In the genomic region with DNA sequence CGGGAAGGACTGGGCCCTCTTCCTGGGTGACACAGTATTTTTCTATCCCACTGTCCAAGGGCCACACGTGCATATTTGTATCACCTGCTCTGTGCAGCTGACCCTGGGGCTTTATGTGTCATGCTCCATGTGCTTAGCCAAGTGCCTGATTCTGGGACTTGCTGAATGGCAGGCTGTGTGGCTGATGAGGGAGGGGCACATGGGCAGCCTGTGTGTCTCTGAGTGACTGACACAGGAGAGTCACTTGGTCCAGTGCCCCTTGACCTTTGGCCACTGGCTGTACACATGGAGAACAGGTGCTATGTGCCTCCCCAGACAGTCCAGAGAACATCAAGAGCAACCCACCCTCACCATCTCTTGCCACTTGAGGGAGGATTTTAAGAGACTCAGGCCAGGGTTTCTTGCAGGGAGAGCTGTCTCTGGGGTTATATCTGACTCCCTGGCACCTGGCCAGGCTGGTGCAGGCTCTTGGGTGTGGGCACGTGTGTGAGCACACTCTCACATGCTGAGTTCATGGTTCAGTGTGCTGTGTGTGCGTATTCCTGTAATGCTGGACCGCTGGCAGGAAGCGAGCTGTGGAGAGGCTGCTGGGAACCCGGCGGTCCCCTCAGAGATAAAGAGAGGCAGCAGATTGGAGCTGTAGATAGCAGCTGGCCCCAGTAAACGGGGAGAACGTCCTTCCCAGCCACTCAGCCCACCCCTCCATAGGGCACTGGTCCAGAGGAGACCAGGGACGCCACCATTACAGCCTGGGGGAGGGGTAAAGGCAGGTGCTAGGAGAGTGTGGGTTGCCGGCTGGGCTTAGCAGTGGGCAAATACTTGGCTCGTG, we compare ENCODE assay signal across 8 mouse cellular contexts. TPM values are rescaled to one million over a fixed set of nuclear protein-coding genes. Genes with fewer than 3 reads are reported as not detected.
DNase-seq lines count a peak whose midpoint lies in the region; ATAC-seq and TF ChIP-seq lines count a peak whose summit lies in the region.

No protein-coding gene starts in this region.

- H3K36me3 ChIP-seq in E14TG2a.4 (ENCODE audit: insufficient read depth, low read length) (peaks cover 4% of the 10 kb centered on the region; the same call in 1 of the 2 replicates), myocyte (ENCODE audit: control insufficient read depth, insufficient read depth) (no peaks in the 10 kb centered on the region)
- H3K36me3 ChIP-seq in forebrain, embryonic 16.5 days (ENCODE audit: control insufficient read depth, insufficient read depth), result no peaks in the 10 kb centered on the region
- H3K36me3 ChIP-seq in liver, embryonic 12.5 days, result no peaks in the 10 kb centered on the region

- TF ChIP-seq CTCF in E14TG2a.4 (conservative IDR thresholded peaks at IDR 0.05; ENCODE audit: low read length), result no peak

- H3ac ChIP-seq in myocyte (ENCODE audit: control insufficient read depth, insufficient read length), result no peak overlapping the region

- no peaks in the 10 kb centered on the region for H3K79me2 ChIP-seq in myocyte (ENCODE audit: control insufficient read depth, insufficient read depth)

- H3K9ac ChIP-seq in forebrain, embryonic 16.5 days (replicated peaks; ENCODE audit: low read depth, low read length), result peak overlapping the region; percentile 43
- H3K9ac ChIP-seq in liver, embryonic 12.5 days, result no peak overlapping the region

- peak overlapping the region; percentile 41 for H3K4me2 ChIP-seq in forebrain, embryonic 16.5 days (ENCODE audit: low read length)
- peak overlapping the region; percentile 50 for H3K4me2 ChIP-seq in liver, embryonic 12.5 days
- no peak overlapping the region for H3K4me2 ChIP-seq in myocyte (ENCODE audit: low read depth)

- H3K4me3 ChIP-seq in E14TG2a.4 (replicated peaks; ENCODE audit: low read length) (peak overlapping the region; percentile 73), myocyte (no peak overlapping the region)
- no peak overlapping the region for H3K4me3 ChIP-seq in forebrain, embryonic 16.5 days (replicated peaks; ENCODE audit: low read length)
- no peak overlapping the region for H3K4me3 ChIP-seq in liver, embryonic 12.5 days

- H3K27ac ChIP-seq in forebrain, embryonic 16.5 days (ENCODE audit: low read length), result peak overlapping the region; percentile 52
- H3K27ac ChIP-seq in liver, embryonic 12.5 days, result peak overlapping the region; percentile 16

- H3K4me1 ChIP-seq in E14TG2a.4 (replicated peaks; ENCODE audit: low read depth, low read length), result peaks cover 97% of the 10 kb centered on the region
- H3K4me1 ChIP-seq in forebrain, embryonic 16.5 days (replicated peaks; ENCODE audit: control insufficient read depth, insufficient read depth, low read length), result peaks cover 25% of the 10 kb centered on the region
- peaks cover 61% of the 10 kb centered on the region for H3K4me1 ChIP-seq in liver, embryonic 12.5 days

- ATAC-seq in forebrain, embryonic 16.5 days, result peak; percentile 73
- ATAC-seq in liver, embryonic 12.5 days, result peak; percentile 50

- DNase-seq in frontal cortex, postnatal 10 days (ENCODE audit: low spot score in 2 of 2), result peak; percentile 38 to 63
- DNase-seq in frontal cortex, postnatal 14 days (ENCODE audit: low spot score in 2 of 2), result no peak
- DNase-seq in kidney, adult 8-10 months, result peak; percentile 37 to 39
- DNase-seq in ovary, adult 18-20 months (ENCODE audit: low spot score), result no peak

- 25% methylated on average over 13 of the region's 13 CpGs for WGBS in forebrain, embryonic 16.5 days
- 8% methylated on average over 13 of the region's 13 CpGs for WGBS in liver, embryonic 12.5 days (ENCODE audit: insufficient replicate concordance)

- no peaks in the 10 kb centered on the region for H3K9me3 ChIP-seq in E14TG2a.4 (ENCODE audit: low read length)
- H3K9me3 ChIP-seq in forebrain, embryonic 16.5 days (ENCODE audit: control insufficient read depth, low read length), result no peaks in the 10 kb centered on the region
- H3K9me3 ChIP-seq in liver, embryonic 12.5 days (replicated peaks), result no peaks in the 10 kb centered on the region

- H3K27me3 ChIP-seq in E14TG2a.4 (ENCODE audit: insufficient read depth, low read length) (no peaks in the 10 kb centered on the region), myocyte (ENCODE audit: control insufficient read depth, insufficient read depth, insufficient read length) (no peaks in the 10 kb centered on the region)
- no peaks in the 10 kb centered on the region for H3K27me3 ChIP-seq in forebrain, embryonic 16.5 days (replicated peaks; ENCODE audit: control insufficient read depth, insufficient read depth, low read length)
- peaks cover 35% of the 10 kb centered on the region for H3K27me3 ChIP-seq in liver, embryonic 12.5 days (replicated peaks)

- no peak for TF ChIP-seq POLR2A in myocyte (IDR thresholded peaks at IDR 0.05; ENCODE audit: insufficient read length, low read depth)

TF ChIP-seq in myocyte, 11 proteins besides CTCF, POLR2A, EP300 and RAD21:
- TF ChIP-seq MYOG (IDR thresholded peaks at IDR 0.05; ENCODE audit: control insufficient read depth in 1 of 3, insufficient read depth in 1 of 3, insufficient read length in 2 of 3, low read depth in 2 of 3) (peak in 2 of 3 experiments; percentile 72 to 91), MYOD1 (IDR thresholded peaks at IDR 0.05; ENCODE audit: control insufficient read depth in 1 of 3, insufficient read length in 2 of 3, low read depth in 2 of 3) (peak in 2 of 3 experiments; percentile 58 to 86), USF1 (IDR thresholded peaks at IDR 0.05; ENCODE audit: low read depth) (no peak), REST (IDR thresholded peaks at IDR 0.05; ENCODE audit: insufficient read depth, insufficient read length) (no peak), TCF3 (IDR thresholded peaks at IDR 0.05; ENCODE audit: insufficient read length, low read depth) (peak; percentile 2), TCF12 (IDR thresholded peaks at IDR 0.05; ENCODE audit: insufficient read depth, poor library complexity, severe bottlenecking) (peak; percentile 24), SRF (IDR thresholded peaks at IDR 0.05; ENCODE audit: control insufficient read depth, insufficient read length, low read depth) (no peak)

RNA-seq across cellular contexts. Expression of gene Tha1, which starts 4.8 kb away (rescaled TPM):
- polyA plus RNA-seq in forebrain, embryonic 16.5 days (2015; fragmentation: Nextera tagmentation; extraction: Ambion mirVana), result 3.7 and 5.4 TPM in 2 replicates
- 1.7 TPM in 2 replicates for polyA plus RNA-seq in liver, embryonic 12.5 days (2016; fragmentation: Nextera tagmentation; extraction: Ambion mirVana)
- 2.5 TPM for polyA plus RNA-seq in myocyte (2012; fragmentation: generic; extraction: Trizol)

RNA-seq across cellular contexts. Expression of gene Tmem235, which starts 17.6 kb away (rescaled TPM):
- polyA plus RNA-seq in forebrain, embryonic 16.5 days (2015; fragmentation: Nextera tagmentation; extraction: Ambion mirVana), result not detected in 2 replicates
- not detected in 2 replicates for polyA plus RNA-seq in liver, embryonic 12.5 days (2016; fragmentation: Nextera tagmentation; extraction: Ambion mirVana)
- not detected for polyA plus RNA-seq in myocyte (2012; fragmentation: generic; extraction: Trizol)

RNA-seq across cellular contexts. Expression of gene Birc5, which starts 29.1 kb away (rescaled TPM):
- polyA plus RNA-seq in forebrain, embryonic 16.5 days (2015; fragmentation: Nextera tagmentation; extraction: Ambion mirVana), result 72.6 and 82.9 TPM in 2 replicates
- polyA plus RNA-seq in liver, embryonic 12.5 days (2016; fragmentation: Nextera tagmentation; extraction: Ambion mirVana), result 370 and 373 TPM in 2 replicates
- 60.7 TPM for polyA plus RNA-seq in myocyte (2012; fragmentation: generic; extraction: Trizol)

RNA-seq across cellular contexts. Expression of gene Tk1, which starts 52.2 kb away (rescaled TPM):
- polyA plus RNA-seq in forebrain, embryonic 16.5 days (2015; fragmentation: Nextera tagmentation; extraction: Ambion mirVana), result 37.5 and 39.7 TPM in 2 replicates
- polyA plus RNA-seq in liver, embryonic 12.5 days (2016; fragmentation: Nextera tagmentation; extraction: Ambion mirVana), result 145 and 152 TPM in 2 replicates
- polyA plus RNA-seq in myocyte (2012; fragmentation: generic; extraction: Trizol), result 52.8 TPM

RNA-seq across cellular contexts. Expression of gene Afmid, which starts 52.4 kb away (rescaled TPM):
- polyA plus RNA-seq in forebrain, embryonic 16.5 days (2015; fragmentation: Nextera tagmentation; extraction: Ambion mirVana), result 5.2 and 7.1 TPM in 2 replicates
- polyA plus RNA-seq in liver, embryonic 12.5 days (2016; fragmentation: Nextera tagmentation; extraction: Ambion mirVana), result 6.7 TPM in 2 replicates
- polyA plus RNA-seq in myocyte (2012; fragmentation: generic; extraction: Trizol), result 6.1 TPM

Comparison
In these comparisons a context has a peak if more than half of its experiments do, and no peak if none do; other contexts are left out.
1. DNase-seq: peak in frontal cortex, postnatal 10 days (2 of 2) and kidney, adult 8-10 months (2 of 2); none in frontal cortex, postnatal 14 days (0 of 2) and ovary, adult 18-20 months (single experiment).